Mouse (Mus musculus): ENCODE results near the gene Rgs9. TPM values are rescaled to one million over a fixed set of nuclear protein-coding genes. Genes with fewer than 3 reads are reported as not detected.

Gene Rgs9
- total RNA-seq, 1 experiment: 1.6 TPM

GRCm38 (mm10) chr11:109257824-109258223 is 40.1 kb downstream of the Rgs9 start:
- in situ Hi-C loops (cut with MboI; ENCODE audit: low sequenced_read_pairs in 2 of 2, unreplicated experiment in 2 of 2): no loop called here

DNA sequence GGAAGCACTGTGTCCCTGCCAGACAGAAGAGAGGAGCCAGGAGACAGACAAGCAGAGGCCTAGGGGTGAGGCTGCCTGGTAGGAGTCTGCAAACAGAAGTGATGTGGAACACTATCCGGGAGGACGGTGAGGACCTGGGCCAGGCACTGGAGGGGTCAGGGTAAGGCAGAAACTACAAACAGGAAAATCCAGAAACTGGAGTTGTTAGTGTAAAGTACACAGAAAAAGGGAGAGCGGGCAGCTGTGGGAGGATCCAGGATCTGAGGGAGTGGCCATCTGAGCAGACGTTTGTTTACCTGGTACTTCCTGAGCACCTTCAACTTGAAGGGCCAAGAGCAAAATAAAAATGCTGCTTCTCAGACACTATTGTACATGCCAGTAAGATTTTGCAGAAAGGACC is 42.9 kb downstream of the Rgs9 start:
- Histone ChIP-seq H3K4me3 (ENCODE audit: insufficient read depth in 1 of 2, low read depth in 1 of 2, low read length in 2 of 2, poor library complexity in 1 of 2, severe bottlenecking in 1 of 2) (no peak overlapping the region), H3K27ac (ENCODE audit: insufficient read depth, low read depth, low read length, poor library complexity, severe bottlenecking) (no peak overlapping the region), H3K36me3 (ENCODE audit: control insufficient read depth, insufficient read depth, low read length, poor library complexity, severe bottlenecking) (no peaks in the 10 kb centered on the region), H3K4me1 (ENCODE audit: control insufficient read depth in 2 of 2, insufficient read depth in 2 of 2, low read length in 2 of 2, poor library complexity in 1 of 2) (no peaks in the 10 kb centered on the region), H3K9ac (ENCODE audit: insufficient read depth, low read depth, low read length, poor library complexity, severe bottlenecking) (no peak overlapping the region), H3K9me3 (ENCODE audit: control insufficient read depth, insufficient read depth, low read depth, low read length) (no peaks in the 10 kb centered on the region)
- TF ChIP-seq ZNF384 (IDR thresholded peaks at IDR 0.05; ENCODE audit: low read depth, low read length) (no peak), HCFC1 (IDR thresholded peaks at IDR 0.05; ENCODE audit: borderline replicate concordance, insufficient read depth, low read length) (no peak), MAFK (IDR thresholded peaks at IDR 0.05; ENCODE audit: insufficient read depth, low read depth, low read length) (no peak), CHD2 (IDR thresholded peaks at IDR 0.05; ENCODE audit: low read depth, low read length) (no peak), ZC3H11A (IDR thresholded peaks at IDR 0.05; ENCODE audit: borderline replicate concordance, low read depth, low read length) (no peak)
- no peak for DNase-seq (ENCODE audit: low read depth, low spot score)
- in situ Hi-C loops (cut with MboI; ENCODE audit: low sequenced_read_pairs in 2 of 2, unreplicated experiment in 2 of 2): no loop called here

More at GRCm38 (mm10) chr11:109257824-109258223, 40.1 kb downstream of the Rgs9 start:
- Histone ChIP-seq H3K27ac (ENCODE audit: insufficient read depth, low read depth, low read length, poor library complexity, severe bottlenecking) (no peak overlapping the region), H3K9ac (ENCODE audit: insufficient read depth, low read depth, low read length, poor library complexity, severe bottlenecking) (no peak overlapping the region), H3K9me3 (ENCODE audit: control insufficient read depth, insufficient read depth, low read depth, low read length) (no peaks in the 10 kb centered on the region), H3K4me3 (ENCODE audit: insufficient read depth in 1 of 2, low read depth in 1 of 2, low read length in 2 of 2, poor library complexity in 1 of 2, severe bottlenecking in 1 of 2) (no peak overlapping the region), H3K4me1 (ENCODE audit: control insufficient read depth in 2 of 2, insufficient read depth in 2 of 2, low read length in 2 of 2, poor library complexity in 1 of 2) (no peaks in the 10 kb centered on the region), H3K36me3 (ENCODE audit: control insufficient read depth, insufficient read depth, low read length, poor library complexity, severe bottlenecking) (no peaks in the 10 kb centered on the region)
- no peak for DNase-seq (ENCODE audit: low read depth, low spot score)
- no peak for TF ChIP-seq HCFC1 (IDR thresholded peaks at IDR 0.05; ENCODE audit: borderline replicate concordance, insufficient read depth, low read length)
- TF ChIP-seq CHD2 (IDR thresholded peaks at IDR 0.05; ENCODE audit: low read depth, low read length): no peak
- TF ChIP-seq ZNF384 (IDR thresholded peaks at IDR 0.05; ENCODE audit: low read depth, low read length): no peak
- TF ChIP-seq ZC3H11A (IDR thresholded peaks at IDR 0.05; ENCODE audit: borderline replicate concordance, low read depth, low read length): no peak
- no peak for TF ChIP-seq MAFK (IDR thresholded peaks at IDR 0.05; ENCODE audit: insufficient read depth, low read depth, low read length)

DNA sequence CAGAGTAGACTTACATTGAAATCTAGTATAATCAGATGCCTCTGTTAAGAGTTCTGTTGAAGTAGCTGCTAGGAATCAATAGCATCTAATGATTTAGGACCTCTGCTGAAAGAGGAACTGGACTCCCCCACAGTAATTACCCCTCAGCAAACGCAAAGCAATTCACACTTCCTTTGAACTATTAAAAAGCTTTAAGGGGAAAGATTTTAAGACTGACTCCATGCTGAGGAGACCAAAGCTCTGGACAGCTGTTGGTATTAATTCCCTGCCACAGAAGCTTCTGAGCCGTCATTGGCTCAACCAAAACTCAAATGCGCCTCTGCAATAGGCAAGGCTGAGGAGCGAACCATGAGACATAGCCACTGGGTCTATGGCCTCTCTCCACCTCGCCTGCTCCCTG is 45.4 kb downstream of the Rgs9 start:
- in situ Hi-C loops (cut with MboI; ENCODE audit: low sequenced_read_pairs in 2 of 2, unreplicated experiment in 2 of 2): no loop called here
- H3K27ac ChIP-seq (ENCODE audit: insufficient read depth, low read depth, low read length, poor library complexity, severe bottlenecking): no peak overlapping the region
- no peak overlapping the region for H3K4me3 ChIP-seq (ENCODE audit: insufficient read depth in 1 of 2, low read depth in 1 of 2, low read length in 2 of 2, poor library complexity in 1 of 2, severe bottlenecking in 1 of 2)
- no peak overlapping the region for H3K9ac ChIP-seq (ENCODE audit: insufficient read depth, low read depth, low read length, poor library complexity, severe bottlenecking)
- no peaks in the 10 kb centered on the region for H3K4me1 ChIP-seq (ENCODE audit: control insufficient read depth in 2 of 2, insufficient read depth in 2 of 2, low read length in 2 of 2, poor library complexity in 1 of 2)
- no peaks in the 10 kb centered on the region for H3K9me3 ChIP-seq (ENCODE audit: control insufficient read depth, insufficient read depth, low read depth, low read length)
- no peak for DNase-seq (ENCODE audit: low read depth, low spot score)
- TF ChIP-seq HCFC1 (IDR thresholded peaks at IDR 0.05; ENCODE audit: borderline replicate concordance, insufficient read depth, low read length): no peak
- H3K36me3 ChIP-seq (ENCODE audit: control insufficient read depth, insufficient read depth, low read length, poor library complexity, severe bottlenecking): no peaks in the 10 kb centered on the region

- Histone ChIP-seq H3K36me3 (ENCODE audit: control insufficient read depth, insufficient read depth, low read length, poor library complexity, severe bottlenecking) (no peaks in the 10 kb centered on the region), H3K9me3 (ENCODE audit: control insufficient read depth, insufficient read depth, low read depth, low read length) (no peaks in the 10 kb centered on the region), H3K4me1 (ENCODE audit: control insufficient read depth in 2 of 2, insufficient read depth in 2 of 2, low read length in 2 of 2, poor library complexity in 1 of 2) (no peaks in the 10 kb centered on the region), H3K27ac (ENCODE audit: insufficient read depth, low read depth, low read length, poor library complexity, severe bottlenecking) (no peak overlapping the region), H3K4me3 (ENCODE audit: insufficient read depth in 1 of 2, low read depth in 1 of 2, low read length in 2 of 2, poor library complexity in 1 of 2, severe bottlenecking in 1 of 2) (no peak overlapping the region), H3K9ac (ENCODE audit: insufficient read depth, low read depth, low read length, poor library complexity, severe bottlenecking) (no peak overlapping the region)
- DNase-seq (ENCODE audit: low read depth, low spot score): no peak
- in situ Hi-C loops (cut with MboI; ENCODE audit: low sequenced_read_pairs in 2 of 2, unreplicated experiment in 2 of 2): no loop called here
- TF ChIP-seq CHD2 (IDR thresholded peaks at IDR 0.05; ENCODE audit: low read depth, low read length) (no peak), HCFC1 (IDR thresholded peaks at IDR 0.05; ENCODE audit: borderline replicate concordance, insufficient read depth, low read length) (no peak), MAFK (IDR thresholded peaks at IDR 0.05; ENCODE audit: insufficient read depth, low read depth, low read length) (no peak), ZC3H11A (IDR thresholded peaks at IDR 0.05; ENCODE audit: borderline replicate concordance, low read depth, low read length) (no peak), ZNF384 (IDR thresholded peaks at IDR 0.05; ENCODE audit: low read depth, low read length) (no peak)
These were observed 47.4 kb downstream of the Rgs9 start for GRCm38 (mm10) chr11:109250566-109250965.

DNA sequence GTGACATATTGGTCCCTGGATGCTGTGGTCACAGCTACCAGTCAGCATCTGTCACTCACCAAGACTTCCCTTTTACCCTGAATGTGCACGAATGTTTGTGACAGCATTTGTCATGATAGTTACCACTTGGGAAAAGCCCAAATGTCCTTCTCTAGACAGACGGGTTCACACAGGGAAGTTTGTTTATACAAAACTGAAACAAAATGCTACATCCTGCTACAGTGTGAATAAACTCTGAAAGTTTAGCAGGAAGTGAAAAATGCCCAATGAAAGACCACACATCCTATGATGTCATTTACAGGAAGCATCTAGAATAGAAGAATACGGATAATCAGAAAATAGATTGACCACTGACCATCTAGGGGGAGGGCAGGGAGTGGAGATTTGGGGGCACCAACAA is 51.0 kb downstream of the Rgs9 start:
- no peak overlapping the region for H3K27ac ChIP-seq (ENCODE audit: insufficient read depth, low read depth, low read length, poor library complexity, severe bottlenecking)
- no peaks in the 10 kb centered on the region for H3K4me1 ChIP-seq (ENCODE audit: control insufficient read depth in 2 of 2, insufficient read depth in 2 of 2, low read length in 2 of 2, poor library complexity in 1 of 2)
- no peak for TF ChIP-seq HCFC1 (IDR thresholded peaks at IDR 0.05; ENCODE audit: borderline replicate concordance, insufficient read depth, low read length)
- no peak for TF ChIP-seq ZC3H11A (IDR thresholded peaks at IDR 0.05; ENCODE audit: borderline replicate concordance, low read depth, low read length)
- TF ChIP-seq MAFK (IDR thresholded peaks at IDR 0.05; ENCODE audit: insufficient read depth, low read depth, low read length): no peak
- TF ChIP-seq ZNF384 (IDR thresholded peaks at IDR 0.05; ENCODE audit: low read depth, low read length): no peak
- no peak for TF ChIP-seq CHD2 (IDR thresholded peaks at IDR 0.05; ENCODE audit: low read depth, low read length)
- H3K4me3 ChIP-seq (ENCODE audit: insufficient read depth in 1 of 2, low read depth in 1 of 2, low read length in 2 of 2, poor library complexity in 1 of 2, severe bottlenecking in 1 of 2): no peak overlapping the region
- DNase-seq (ENCODE audit: low read depth, low spot score): no peak
- no peaks in the 10 kb centered on the region for H3K9me3 ChIP-seq (ENCODE audit: control insufficient read depth, insufficient read depth, low read depth, low read length)
- H3K36me3 ChIP-seq (ENCODE audit: control insufficient read depth, insufficient read depth, low read length, poor library complexity, severe bottlenecking): no peaks in the 10 kb centered on the region
- H3K9ac ChIP-seq (ENCODE audit: insufficient read depth, low read depth, low read length, poor library complexity, severe bottlenecking): no peak overlapping the region
- in situ Hi-C loops (cut with MboI; ENCODE audit: low sequenced_read_pairs in 2 of 2, unreplicated experiment in 2 of 2): loop anchor here in 1 of 2 experiments (5.0 to 25.0 kb wide), 2 partner anchors 195 to 340 kb away; no protein-coding TSS in a partner anchor
